Mouse (Mus musculus): ENCODE results near the gene Usp6nl.

DNA sequence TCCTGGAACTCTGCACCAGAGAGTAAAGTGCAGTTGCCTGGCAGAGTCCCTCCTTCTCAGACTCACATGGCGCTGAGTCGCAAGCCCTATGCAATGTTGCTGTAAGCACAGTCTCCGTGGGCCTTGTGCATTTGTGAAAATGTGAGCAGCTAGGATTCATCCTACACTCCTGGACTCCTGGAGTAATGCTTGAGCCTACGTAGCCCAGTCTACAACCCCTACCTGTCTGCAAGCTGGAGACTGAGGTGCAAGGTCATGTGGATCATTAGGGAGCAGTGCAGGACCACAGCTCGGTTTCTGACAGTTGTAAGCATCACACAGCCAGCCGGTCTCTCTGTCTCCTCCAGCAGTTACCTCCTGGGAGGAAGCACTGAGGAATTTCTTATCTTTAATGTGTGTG, 167.6 kb downstream of the Usp6nl start:
- TF ChIP-seq CTCF (IDR thresholded peaks at IDR 0.05): no peak
- TF ChIP-seq POLR2A (IDR thresholded peaks at IDR 0.05; ENCODE audit: insufficient read depth, low read depth, low read length): no peak
- no peak for TF ChIP-seq EP300 (IDR thresholded peaks at IDR 0.05; ENCODE audit: insufficient read depth, low read depth, low read length)

All from heart, adult 2 months (tissue).